Mouse (Mus musculus): Measurements from ENCODE around the gene Abcc3. TPM values are rescaled to one million over a fixed set of nuclear protein-coding genes. Genes with fewer than 3 reads are reported as not detected.

The Abcc3 gene
- polyA plus RNA-seq, 1 experiment from 2014 or later: 0.64 TPM

DNA sequence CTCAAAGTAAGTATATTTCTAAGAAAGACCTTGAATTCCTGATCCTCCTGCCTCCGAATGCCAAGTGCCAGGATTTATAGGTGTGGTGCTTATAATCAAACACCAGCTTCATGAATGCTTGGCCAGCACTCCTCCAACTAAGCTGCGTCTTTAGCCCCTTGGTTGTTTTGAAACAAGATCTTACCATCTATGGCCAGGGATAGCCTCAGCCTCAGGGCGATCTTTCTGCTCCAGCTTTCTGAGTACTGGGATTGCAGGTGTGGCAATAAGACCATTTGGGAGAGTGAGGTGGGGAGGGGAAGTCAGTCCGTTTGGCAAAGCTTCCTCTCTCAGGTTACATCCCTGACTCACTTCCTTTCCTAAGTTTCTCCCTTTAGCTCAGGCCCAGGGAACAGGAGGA lies 5.0 kb downstream of the Abcc3 start:
- no peak for DNase-seq (ENCODE audit: low read depth, low spot score)
- CTCF ChIA-PET: interaction anchor here (1.0 to 1.7 kb wide), 3 partner anchors 17 to 99 kb away, joined by 3 to 5 read pairs (median 3); no protein-coding TSS in a partner anchor
- POLR2A ChIA-PET: no interaction called here
- no peak for ATAC-seq
- in situ Hi-C loops (cut with MboI; ENCODE audit: low pct_unique_long_range_greater_than_20kb): no loop called here
- no peak for TF ChIP-seq CTCF (IDR thresholded peaks at IDR 0.05)
- H3K27me3 ChIP-seq: no peaks in the 10 kb centered on the region

DNA sequence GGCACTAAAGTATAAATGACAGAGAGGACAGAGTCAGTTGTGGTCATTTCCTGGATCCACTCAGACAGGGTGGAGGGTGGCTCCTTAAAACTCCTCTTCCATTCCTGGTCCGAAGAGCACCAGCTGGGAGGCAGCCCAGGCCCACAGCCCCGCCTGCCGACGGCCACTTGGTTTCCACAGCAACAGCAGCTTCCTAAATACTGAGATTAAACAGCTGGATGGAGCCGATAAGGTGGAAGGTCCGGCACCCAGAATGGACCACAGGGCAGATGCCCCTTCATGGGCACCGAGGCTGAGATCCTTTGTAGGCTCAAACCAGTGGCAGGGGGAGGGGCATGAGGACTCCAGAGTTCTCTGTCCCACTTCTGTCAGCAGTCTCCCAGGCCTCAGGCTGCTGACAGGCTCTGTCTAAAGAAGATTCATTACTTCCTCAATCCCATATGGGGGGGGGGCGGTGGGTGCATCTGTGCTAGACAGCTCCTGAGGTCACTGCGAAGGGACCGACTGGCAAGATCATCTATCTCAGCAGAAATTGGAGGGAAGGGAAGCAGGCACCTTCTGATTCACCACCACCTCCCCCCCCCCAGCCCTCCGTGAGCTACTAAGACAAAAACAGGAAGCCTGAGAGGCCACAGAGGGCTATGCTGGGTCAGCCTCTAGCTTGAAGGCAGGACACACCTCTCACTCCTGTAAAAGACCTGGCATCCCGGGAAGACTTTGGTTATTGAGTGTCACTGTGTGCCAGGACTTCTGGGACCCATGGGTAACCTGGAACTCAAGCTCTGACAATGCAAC lies 6.6 kb downstream of the Abcc3 start:
- ChIA-PET CTCF (interaction anchor here (1.0 to 1.7 kb wide), 2 partner anchors 20 to 36 kb away, joined by 3 to 5 read pairs; no protein-coding TSS in a partner anchor), POLR2A (no interaction called here)
- no peaks in the 10 kb centered on the region for H3K27me3 ChIP-seq
- no peak for DNase-seq (ENCODE audit: low read depth, low spot score)
- no peak for ATAC-seq
- in situ Hi-C loops (cut with MboI; ENCODE audit: low pct_unique_long_range_greater_than_20kb): no loop called here
- no peak for TF ChIP-seq CTCF (IDR thresholded peaks at IDR 0.05)

DNA sequence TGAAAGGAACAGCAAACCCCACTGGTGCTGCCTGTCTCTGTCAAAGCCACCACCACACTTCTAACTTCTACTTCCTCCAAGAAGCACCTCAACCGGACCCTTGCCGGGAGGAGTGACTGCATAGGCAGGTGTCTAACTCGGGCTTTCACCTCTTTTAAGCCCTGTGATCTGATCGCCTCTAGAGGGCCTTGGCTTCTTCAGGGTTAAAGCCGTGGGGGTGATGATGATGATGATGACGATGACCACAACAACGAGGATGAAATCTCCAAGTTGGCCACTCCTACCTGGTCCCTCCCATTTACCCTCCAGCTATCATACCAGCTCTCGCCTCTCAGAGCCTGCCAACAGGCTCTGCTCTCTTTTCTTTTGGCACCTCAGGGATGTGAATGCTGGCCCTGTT lies 13.1 kb downstream of the Abcc3 start:
- POLR2A ChIA-PET: no interaction called here
- CTCF ChIA-PET: interaction anchor here (0.8 to 1.2 kb wide), 2 partner anchors 19 to 26 kb away, joined by 3 read pairs; no protein-coding TSS in a partner anchor
- DNase-seq (ENCODE audit: low read depth, low spot score): no peak
- TF ChIP-seq CTCF (IDR thresholded peaks at IDR 0.05): no peak
- H3K27me3 ChIP-seq: no peaks in the 10 kb centered on the region
- in situ Hi-C loops (cut with MboI; ENCODE audit: low pct_unique_long_range_greater_than_20kb): no loop called here
- no peak for ATAC-seq

DNA sequence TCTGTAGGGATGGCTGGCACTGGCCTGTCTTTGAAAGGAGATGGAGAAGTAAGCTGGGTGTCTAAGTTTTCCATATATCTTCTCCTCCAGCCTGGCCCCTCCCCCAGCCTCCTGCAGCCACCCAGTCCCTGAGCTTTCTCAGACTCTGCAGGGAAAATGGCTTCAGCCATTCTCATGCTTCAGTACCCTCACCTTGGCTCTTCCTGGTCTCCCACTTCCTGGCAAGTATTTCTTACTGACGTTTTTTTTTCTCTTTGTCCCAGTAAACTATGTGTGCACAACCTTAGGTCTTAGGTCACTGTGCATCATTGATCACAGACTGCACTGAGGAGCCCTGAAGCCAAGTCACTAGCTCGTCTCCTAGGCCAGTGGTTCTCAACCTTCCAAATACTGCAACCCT lies 13.7 kb downstream of the Abcc3 start:
- no peaks in the 10 kb centered on the region for H3K27me3 ChIP-seq
- no peak for TF ChIP-seq CTCF (IDR thresholded peaks at IDR 0.05)
- POLR2A ChIA-PET: no interaction called here
- CTCF ChIA-PET: interaction anchor here (0.8 to 1.2 kb wide), 3 partner anchors 20 to 26 kb away, joined by 3 to 4 read pairs (median 3); no protein-coding TSS in a partner anchor
- peak; percentile 39 for ATAC-seq
- DNase-seq (ENCODE audit: low read depth, low spot score): peak; percentile 35
- in situ Hi-C loops (cut with MboI; ENCODE audit: low pct_unique_long_range_greater_than_20kb): no loop called here

DNA sequence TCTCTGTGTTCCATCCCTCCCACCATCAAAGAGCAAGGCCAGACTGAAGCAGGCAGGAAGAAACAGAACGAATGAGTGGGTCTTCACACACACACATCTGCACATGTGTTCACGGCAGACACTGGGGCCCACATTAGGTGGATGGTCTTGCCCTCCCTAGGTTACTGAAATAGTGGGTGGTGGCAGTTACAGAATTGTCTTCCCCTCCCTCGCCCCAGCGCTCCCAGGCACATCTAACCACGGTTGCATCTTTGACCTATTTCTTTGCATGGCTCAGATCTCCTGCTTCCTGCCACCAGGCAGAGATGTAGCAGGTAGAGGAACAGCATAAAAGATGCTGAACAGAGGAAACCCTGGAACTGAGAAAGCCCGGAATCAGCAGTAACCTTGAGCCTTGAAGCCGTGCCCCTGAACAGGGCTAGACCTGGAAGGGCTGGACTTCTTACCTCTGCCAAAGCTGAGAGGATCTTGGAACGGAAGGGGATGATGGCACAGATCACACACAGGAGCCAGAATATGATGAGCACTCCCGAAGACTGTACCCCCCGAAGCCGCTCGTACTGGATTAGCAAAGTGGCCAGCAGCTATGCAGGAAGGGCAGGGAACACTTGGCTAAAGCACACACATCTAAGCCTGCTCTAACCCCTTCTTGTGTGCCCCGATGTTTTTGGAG lies 18.4 kb downstream of the Abcc3 start:
- ATAC-seq: no peak
- ChIA-PET CTCF (no interaction called here), POLR2A (no interaction called here)
- TF ChIP-seq CTCF (IDR thresholded peaks at IDR 0.05): no peak
- DNase-seq (ENCODE audit: low read depth, low spot score): no peak
- no peaks in the 10 kb centered on the region for H3K27me3 ChIP-seq
- in situ Hi-C loops (cut with MboI; ENCODE audit: low pct_unique_long_range_greater_than_20kb): no loop called here

DNA sequence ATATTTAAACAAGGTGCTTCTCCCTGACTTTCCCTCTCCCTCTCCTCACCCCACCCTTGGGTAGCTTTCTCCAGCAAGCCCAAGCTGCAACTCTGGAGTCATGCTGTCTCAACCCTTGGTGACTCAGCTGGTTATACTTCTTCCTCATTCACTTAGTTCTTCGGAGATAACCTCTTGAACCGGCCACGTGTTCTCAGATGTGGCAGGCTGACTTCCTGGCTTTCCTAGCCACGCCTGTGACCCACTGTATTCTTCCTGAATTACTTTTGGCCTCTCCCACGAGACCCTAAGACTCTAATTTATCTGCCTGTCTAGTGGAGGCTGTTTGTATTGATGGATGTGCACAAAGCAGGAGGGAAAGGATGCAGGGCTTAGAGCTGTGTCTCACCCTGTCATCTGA lies 22.0 kb downstream of the Abcc3 start:
- H3K27me3 ChIP-seq: no peaks in the 10 kb centered on the region
- ChIA-PET CTCF (no interaction called here), POLR2A (interaction anchor here (0.7 kb wide), 1 partner anchor 18 kb away, joined by 3 read pairs; no protein-coding TSS in a partner anchor)
- DNase-seq (ENCODE audit: low read depth, low spot score) (no peak), ATAC-seq (no peak)
- in situ Hi-C loops (cut with MboI; ENCODE audit: low pct_unique_long_range_greater_than_20kb): no loop called here
- no peak for TF ChIP-seq CTCF (IDR thresholded peaks at IDR 0.05)

DNA sequence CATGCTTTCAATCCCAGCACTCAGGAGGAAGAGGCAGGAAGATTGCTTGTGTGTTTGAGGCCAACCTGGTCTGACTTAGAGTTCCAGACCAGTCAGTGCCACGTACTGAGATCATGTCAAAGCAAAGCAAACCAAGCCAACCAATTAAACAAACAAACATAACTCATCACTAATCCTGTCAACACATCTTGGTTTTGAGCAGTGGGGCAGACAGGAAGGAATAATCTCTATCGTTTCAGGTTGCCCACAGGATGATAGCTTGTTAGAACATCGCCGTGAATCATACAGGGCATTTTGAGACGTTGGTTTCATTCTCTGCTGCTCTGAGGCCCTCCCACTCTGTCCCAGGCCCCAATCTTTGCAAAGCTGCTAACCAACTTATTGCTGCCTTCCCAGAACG lies 22.8 kb downstream of the Abcc3 start:
- ChIA-PET POLR2A (interaction anchor here (0.7 kb wide), 1 partner anchor 17 kb away, joined by 3 read pairs; no protein-coding TSS in a partner anchor), CTCF (no interaction called here)
- DNase-seq (ENCODE audit: low read depth, low spot score): no peak
- in situ Hi-C loops (cut with MboI; ENCODE audit: low pct_unique_long_range_greater_than_20kb): no loop called here
- ATAC-seq: no peak
- no peak for TF ChIP-seq CTCF (IDR thresholded peaks at IDR 0.05)
- no peaks in the 10 kb centered on the region for H3K27me3 ChIP-seq

DNA sequence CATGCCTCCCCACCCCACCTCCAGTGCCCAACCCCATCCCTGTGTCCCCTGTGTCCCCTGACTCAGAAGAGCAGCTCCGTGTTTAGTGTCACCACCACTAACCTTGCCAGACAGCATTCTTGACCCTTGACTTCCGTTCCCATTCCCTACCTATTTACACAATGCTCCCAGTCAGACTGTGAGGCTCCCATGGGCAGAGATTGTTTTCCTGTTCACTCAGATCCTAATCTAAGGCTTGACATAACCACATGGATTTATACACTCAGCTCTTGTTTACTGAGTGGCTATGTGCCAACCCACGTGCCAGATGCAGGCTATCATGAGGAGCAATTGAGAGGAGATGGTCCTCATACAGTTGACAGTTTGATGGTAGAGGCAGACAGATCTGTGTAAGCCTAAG lies 27.5 kb downstream of the Abcc3 start:
- no peak for ATAC-seq
- DNase-seq (ENCODE audit: low read depth, low spot score): no peak
- CTCF ChIA-PET: no interaction called here

DNA sequence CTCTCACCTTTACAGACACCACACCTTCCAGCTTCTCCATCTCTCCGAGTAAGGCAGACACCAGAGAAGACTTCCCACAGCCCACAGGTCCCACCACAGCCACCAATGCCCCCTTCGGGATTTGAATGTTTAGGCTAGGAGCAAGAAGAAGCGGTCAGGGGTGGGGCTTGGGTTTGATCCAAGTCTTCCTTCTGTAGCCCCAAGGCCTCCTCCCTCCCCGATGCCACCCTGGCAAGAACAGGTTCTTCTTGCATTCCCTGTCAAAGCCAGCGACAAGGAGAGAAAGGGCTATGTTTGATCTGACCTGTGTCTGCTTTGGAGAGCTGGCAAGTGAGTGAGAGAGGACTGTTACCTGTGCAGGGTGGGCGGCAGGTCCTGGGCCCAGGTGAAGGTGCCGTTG lies 29.1 kb downstream of the Abcc3 start:
- ChIA-PET CTCF (interaction anchor here (1.2 kb wide), 1 partner anchor 41 kb away, joined by 3 read pairs; no protein-coding TSS in a partner anchor), POLR2A (interaction anchor here (0.6 to 1.2 kb wide), 2 partner anchors 17 to 117 kb away, joined by 3 read pairs; no protein-coding TSS in a partner anchor)
- no peak for TF ChIP-seq CTCF (IDR thresholded peaks at IDR 0.05)
- DNase-seq (ENCODE audit: low read depth, low spot score) (no peak), ATAC-seq (no peak)
- no peaks in the 10 kb centered on the region for H3K27me3 ChIP-seq
- in situ Hi-C loops (cut with MboI; ENCODE audit: low pct_unique_long_range_greater_than_20kb): no loop called here

More for the DNA sequence above, 27.5 kb downstream of the Abcc3 start:
- no peaks in the 10 kb centered on the region for H3K27me3 ChIP-seq
- POLR2A ChIA-PET: interaction anchor here (0.7 kb wide), 1 partner anchor 34 kb away, joined by 3 read pairs; no protein-coding TSS in a partner anchor
- TF ChIP-seq CTCF (IDR thresholded peaks at IDR 0.05): no peak
- in situ Hi-C loops (cut with MboI; ENCODE audit: low pct_unique_long_range_greater_than_20kb): no loop called here

DNA sequence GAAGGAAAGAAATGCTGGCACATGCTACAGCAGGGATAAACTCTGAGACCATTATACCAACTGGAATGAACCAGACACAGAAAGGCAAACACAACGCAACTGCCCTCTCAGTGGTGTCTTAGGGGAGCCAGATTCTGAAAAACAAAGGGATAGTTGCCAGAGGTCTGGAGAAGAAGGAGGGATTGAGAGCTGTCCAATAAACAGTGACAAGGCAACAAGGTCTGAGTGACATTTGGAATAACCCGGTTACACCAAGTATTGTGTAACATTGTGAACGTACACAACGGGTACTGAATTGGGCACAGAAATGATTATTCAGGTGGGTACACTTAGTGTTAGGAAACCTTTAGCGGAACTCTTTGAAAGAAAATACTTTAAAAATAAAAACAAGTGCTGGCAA lies 30.7 kb downstream of the Abcc3 start:
- in situ Hi-C loops (cut with MboI; ENCODE audit: low pct_unique_long_range_greater_than_20kb): no loop called here
- POLR2A ChIA-PET: no interaction called here
- ATAC-seq: no peak
- CTCF ChIA-PET: no interaction called here
- no peaks in the 10 kb centered on the region for H3K27me3 ChIP-seq
- DNase-seq (ENCODE audit: low read depth, low spot score): no peak
- TF ChIP-seq CTCF (IDR thresholded peaks at IDR 0.05): no peak

All from Patski (cell line).